Mouse (Mus musculus) lung, postnatal 14 days (tissue): ENCODE data around the gene Mydgf.
A peak's percentile ranks its signal among the peaks of the same experiment; 100 is the strongest.

Experiments used
- DNase-seq: peaks from one replicate; pipeline ENCODE4 v3.0.0; 2021

Gene Mydgf

DNA sequence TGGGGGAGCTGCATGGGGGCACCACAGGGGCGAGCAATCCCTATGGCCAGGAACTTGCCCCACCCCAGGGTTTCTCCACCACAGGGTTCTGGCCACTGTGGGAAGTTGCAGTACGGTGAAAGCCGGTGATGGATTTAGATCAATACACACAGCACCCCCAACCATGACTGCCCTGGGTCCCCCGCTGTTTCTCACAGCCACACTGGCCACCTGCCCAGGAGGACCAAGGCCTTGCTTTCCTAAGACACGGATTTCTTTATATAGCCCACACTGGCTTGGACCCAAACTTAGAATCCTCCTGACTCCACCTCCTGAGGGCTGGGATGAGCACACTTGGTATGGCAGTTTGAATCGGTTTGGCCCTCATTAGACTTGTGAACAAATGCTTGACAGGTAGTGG lies 7.5 kb upstream of the Mydgf start:
- DNase-seq, result no peak

DNA sequence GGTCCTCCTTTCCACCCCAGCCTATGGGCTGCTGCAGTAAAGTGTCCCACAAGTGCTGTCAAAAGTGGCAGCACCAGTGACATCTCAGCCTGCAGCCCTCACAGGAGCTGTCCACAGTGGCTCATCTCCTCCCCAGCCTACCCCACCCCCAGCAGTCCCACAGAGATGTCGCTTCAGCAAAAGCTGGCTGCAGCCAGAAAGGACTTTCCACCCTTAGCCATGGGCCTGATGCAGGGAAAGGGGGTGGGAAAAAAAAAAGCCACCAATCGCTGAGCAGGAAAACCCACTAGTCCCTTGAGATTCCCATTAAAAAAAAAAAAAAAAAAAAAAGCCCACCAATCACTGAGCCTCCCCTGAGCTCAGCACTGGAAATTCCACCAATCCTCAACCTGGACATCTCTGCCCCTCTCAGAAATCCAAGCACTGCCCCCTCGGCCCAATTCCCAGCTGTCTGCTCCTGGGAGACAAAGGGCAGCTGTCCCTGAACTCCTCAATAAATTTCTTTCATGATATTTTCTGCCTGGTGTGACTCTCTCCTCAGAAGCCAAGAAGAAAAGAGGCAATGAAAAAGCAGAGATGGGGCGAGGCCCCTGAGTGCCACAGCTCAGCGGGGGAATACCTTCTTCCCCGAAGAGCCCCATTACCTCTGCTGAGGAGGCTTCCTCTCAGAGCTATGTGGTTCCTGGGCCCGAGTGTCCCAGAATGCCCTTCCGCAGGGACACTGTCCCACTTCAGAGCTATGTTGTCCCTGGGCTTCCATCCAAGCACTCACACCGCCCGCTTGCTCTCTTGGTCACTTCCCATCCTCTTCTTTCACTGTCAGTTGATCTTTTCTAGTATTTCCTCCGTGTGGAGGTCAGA lies 1.8 kb upstream of the Mydgf start:
- DNase-seq, result peak; percentile 64

GRCm38 (mm10) chr17:56182975-56183657 lies 604 bp downstream of the Mydgf start:
- DNase-seq, result no peak

DNA sequence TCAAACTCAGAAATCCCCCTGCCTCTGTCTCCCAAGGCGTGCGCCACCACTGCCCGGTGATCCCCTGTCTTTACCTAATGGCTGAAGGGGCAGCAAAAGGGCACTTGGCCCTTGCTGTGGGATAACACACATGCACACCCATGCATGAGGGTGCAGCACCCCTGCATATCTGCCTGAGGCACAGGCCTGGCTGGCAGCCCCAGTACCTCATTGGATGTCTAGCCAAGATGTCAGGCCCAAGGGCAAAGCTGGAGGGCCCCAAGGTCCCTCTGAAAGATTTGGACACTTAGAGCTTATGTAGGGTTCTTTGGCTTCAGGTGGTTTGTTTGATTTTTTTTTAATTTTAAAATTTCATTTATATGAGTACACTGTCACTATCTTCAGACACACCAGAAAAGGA lies 8.3 kb downstream of the Mydgf start:
- no peak for DNase-seq

GRCm38 (mm10) chr17:56173401-56174046 lies 10.2 kb downstream of the Mydgf start:
- DNase-seq, result no peak

DNA sequence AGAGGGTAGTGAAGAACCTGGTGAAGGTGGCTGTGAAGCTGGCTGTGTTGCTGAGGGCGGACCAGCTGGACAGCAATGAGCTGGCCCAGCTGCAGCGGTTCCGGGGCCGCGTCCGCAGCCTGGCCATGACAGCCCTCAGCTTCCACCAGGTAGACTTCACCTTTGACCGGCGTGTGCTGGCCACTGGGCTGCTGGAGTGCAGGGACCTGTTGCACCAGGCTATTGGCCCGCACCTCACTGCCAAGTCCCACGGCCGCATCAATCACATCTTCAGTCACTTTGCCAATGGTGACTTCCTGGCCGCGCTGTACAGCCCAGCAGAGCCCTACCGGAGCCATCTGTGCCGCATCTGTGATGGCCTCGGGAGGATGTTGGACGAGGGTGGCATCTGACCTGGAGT lies 11.8 kb downstream of the Mydgf start:
- DNase-seq, result no peak

DNA sequence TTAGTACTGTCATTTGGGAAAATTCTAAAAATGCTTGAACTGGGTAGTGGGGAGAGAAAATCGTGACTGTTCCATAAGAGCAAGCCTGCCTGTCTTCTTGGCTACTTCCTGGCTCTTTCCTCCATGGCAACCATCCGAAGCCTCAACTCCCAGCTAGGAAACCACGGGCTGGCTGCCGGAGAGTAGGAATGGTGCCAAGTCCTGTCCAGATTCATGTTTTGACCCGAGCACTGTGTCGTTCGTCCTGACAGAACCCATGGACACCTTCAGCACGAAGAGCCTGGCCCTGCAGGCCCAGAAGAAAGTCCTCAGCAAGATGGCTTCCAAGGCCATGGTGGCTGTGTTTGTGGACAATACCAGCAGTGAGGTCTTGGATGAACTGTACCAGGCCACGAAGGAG lies 12.3 kb downstream of the Mydgf start:
- no peak for DNase-seq

GRCm38 (mm10) chr17:56170636-56171035 lies 13.1 kb downstream of the Mydgf start:
- DNase-seq, result no peak

DNA sequence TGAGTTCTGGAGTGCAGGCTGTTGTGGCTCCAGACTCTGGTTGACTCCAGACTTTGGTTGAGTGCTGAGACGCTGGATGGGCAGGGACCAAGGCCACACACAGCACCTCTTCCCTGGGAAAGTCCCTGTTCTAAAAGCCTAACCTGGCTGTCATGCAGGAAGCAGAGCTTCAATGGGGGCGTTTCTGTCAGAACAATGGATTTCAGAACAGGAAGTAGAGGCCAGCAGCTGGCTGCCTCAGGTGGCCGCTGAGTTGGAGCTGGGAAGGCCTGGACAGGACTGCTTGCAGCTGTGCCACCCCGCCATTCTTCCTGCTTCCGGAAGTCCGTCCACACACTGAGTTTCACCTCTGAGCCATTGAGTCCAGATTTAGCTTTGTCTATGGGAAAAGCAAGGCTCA lies 13.9 kb downstream of the Mydgf start:
- no peak for DNase-seq

GRCm38 (mm10) chr17:56165671-56166070 lies 18.0 kb downstream of the Mydgf start:
- DNase-seq, result no peak

DNA sequence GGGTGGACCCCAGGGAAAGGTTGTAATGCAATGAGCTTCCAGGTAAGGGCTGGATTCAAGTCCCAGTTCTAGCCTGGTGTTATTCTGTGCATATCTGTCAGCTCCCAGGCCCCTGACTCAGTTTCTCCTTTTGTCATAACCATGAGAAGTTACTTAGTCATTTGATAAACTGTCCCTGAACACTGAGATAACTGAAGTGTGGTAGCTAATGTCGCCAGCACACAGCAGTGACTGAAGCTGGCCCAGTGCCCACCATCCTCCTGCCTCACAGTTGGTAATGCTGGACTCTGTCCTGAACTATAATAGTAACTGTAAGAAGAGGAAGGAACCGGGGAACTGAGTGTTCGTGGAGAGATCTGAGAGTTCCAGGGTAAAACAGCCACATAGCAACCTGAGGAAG lies 19.2 kb downstream of the Mydgf start:
- no peak for DNase-seq

DNA sequence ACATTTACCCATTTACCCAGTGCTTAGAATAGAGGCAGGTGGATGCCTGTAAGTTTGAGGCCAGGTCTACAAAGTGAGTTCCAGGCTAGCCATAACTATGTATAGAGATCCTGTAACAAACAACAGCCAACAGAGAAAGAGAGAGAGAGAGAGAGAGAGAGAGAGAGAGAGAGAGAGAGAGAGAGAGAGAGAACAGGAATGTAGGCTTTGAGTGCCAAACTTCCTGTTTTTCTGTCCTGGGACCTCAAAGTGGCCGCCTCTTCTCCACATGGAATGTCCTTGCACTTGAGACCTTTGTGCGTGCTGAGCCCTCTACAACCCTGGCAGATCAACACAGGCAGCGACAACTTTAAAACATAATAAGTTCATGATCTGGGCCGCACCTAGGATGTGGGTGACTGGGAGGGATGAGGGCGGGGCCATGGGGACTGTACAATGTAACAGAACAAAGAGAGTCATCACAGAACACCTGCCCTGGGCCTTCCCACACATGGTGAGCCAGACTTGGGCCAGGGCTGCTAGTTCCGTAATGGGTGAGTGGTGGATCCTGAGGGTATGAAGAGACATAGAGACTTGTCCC lies 20.1 kb downstream of the Mydgf start:
- DNase-seq, result peak; percentile 23

GRCm38 (mm10) chr17:56162231-56162774 lies 21.4 kb downstream of the Mydgf start, which contains the start of gene Tnfaip8l1:
Tnfaip8l1 (plus strand) TSS chr17:56162477.
- DNase-seq, result peak; percentile 97

DNA sequence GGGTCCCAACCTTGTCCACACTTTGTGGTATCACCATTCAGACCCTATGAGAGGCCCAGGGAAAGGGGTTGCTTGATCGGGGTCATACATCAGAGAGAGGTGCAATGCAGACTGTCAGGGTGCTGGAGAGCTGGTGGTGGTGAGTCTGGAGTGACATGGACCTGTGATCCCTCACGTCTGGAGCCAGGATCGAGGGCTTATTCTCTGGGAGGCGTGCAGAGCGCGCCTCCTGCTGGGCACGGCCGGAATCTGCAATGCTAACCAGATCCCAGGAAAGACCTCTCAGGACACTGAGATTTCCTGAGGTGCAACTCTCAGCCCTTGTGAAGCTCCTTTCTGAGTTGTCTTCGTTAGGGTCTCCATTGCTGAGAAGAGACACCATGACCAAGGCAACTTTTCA lies 24.0 kb downstream of the Mydgf start:
- DNase-seq, result peak; percentile 71

DNA sequence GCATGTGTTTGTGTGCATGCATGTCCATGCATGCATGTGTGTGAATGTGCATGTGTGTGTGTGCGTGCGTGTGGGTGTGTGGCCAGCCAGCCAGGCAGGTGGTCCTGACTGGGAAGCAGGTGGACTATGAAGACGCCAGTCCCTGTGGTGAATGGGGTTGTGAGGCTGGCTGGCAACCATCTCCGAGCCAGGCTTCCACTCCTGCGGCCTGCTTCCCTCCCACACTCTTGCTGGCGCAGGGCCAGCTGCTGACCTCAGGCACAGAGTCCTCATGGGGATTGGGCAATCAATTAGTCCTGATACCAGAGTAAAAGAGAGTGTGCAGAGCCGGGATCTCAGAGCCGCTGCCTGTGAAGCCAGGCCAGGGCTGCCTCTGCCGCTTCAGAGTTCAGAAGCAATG lies 30.1 kb downstream of the Mydgf start:
- peak; percentile 76 for DNase-seq

DNA sequence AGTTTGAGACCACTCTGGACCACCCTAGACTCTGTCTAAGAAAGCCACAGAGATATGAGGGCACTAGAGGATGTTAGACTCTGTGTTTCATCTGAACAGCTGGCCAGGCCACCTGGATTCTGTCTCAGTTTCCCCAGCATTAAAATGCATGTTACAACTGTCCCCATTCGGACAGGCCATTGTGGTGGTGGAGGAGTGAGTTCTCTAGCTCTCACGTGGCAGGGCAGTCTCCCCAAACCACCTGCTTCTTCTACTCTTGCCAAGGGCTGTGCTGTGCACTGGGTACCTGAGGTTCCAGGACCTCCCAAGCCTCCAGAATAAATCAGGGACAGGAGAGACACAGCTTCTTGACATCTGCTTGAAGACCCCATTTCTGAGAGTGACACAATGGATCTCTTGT lies 33.8 kb downstream of the Mydgf start:
- no peak for DNase-seq

DNA sequence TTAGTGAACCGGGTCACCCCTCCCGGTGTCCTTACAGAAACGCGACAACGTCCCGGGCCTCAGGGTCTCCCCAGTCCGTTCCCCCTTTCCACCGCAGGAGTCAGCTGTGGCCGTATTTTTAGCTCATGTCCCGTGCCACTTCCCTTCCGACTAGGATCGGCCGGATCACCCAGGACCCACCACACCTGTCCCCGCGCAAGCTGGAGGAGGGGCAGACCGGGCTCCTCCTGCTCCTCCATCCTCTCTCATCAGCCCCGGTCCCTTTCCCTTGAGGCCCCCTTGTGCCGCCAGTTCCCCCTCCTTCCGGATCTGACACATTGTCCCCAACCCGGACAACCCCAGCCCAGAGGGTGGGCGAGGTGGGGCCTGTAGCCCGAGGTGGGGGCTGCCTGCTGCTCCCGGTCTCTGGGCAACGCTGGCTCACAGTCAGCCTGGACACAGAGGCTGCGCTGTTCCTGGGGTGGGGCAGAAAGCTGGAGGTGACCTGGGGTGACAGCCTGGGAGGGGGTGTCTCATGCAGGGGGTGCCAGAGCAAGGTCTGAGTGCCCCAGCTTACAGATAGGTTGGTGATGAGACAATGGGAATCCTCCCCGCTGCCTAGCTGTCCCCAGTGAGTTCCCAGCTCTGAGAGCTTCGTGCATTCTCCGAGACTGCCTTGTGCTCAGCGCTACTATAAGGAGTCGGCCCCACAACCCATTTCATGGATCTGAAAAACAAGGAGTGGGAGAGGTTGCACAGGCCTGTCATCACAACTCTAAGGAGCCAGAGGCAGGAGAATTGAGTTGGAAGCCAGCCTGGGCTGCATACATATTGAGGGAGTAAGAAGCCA lies 34.7 kb downstream of the Mydgf start:
- no peak for DNase-seq

DNA sequence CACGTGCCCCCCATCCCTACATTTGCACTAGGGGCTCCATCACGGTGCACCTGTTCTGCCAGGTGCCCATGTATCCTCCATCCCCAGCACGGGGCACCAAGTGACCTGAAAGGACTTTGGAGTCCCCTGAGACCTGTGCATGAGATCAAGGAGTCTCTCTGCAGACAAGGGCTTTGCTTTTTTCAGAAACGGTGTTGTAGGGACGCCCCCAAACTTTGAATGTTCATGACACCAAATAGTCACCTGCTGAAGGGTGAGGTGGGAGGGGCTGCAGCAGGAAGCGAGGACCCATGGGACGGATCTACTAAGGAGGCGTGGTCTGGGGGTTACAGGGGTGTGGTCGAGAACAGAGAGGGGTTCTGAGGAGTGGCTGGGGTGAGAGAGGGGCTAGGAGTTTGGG lies 35.4 kb downstream of the Mydgf start:
- DNase-seq, result no peak

GRCm38 (mm10) chr17:56147420-56147819 lies 36.3 kb downstream of the Mydgf start:
- DNase-seq, result no peak

GRCm38 (mm10) chr17:56146131-56146530 lies 37.6 kb downstream of the Mydgf start:
- no peak for DNase-seq

- DNase-seq, result no peak
Measured at GRCm38 (mm10) chr17:56144546-56144945, 39.2 kb downstream of the Mydgf start.
